Mouse (Mus musculus) embryonic fibroblast, embryonic 13.5 days (primary cell): ENCODE data around the gene Ripk1.

ENCODE experiments used
- CTCF ChIP-seq: IDR thresholded peaks from 2 replicates; pipeline ENCODE4 v1.5.1; 2011; ENCODE audit warnings: mild to moderate bottlenecking, control low read depth, low read length, moderate library complexity, borderline replicate concordance; ENCODE audit not compliant: insufficient read depth
- POLR2A ChIP-seq: IDR thresholded peaks from 2 replicates; pipeline ENCODE4 v1.6.1; 2011; ENCODE audit warnings: low read depth, mild to moderate bottlenecking, control low read depth, low read length, moderate library complexity

GRCm38 (mm10) chr13:34062466-34062865 is 60.3 kb downstream of the Ripk1 start:
- no peak for TF ChIP-seq POLR2A
- no peak for TF ChIP-seq CTCF
